Mouse (Mus musculus) heart, postnatal 25 days (tissue): Measurements from ENCODE around the gene Ptpn18. TPM values are rescaled to one million over a fixed set of nuclear protein-coding genes. Genes with fewer than 3 reads are reported as not detected.
"Not testable (repeated sequence)": the region's sequence is repeated elsewhere in the genome, so short reads cannot be mapped to it uniquely, and the experiment has no call there.

Source experiments
- DNase-seq: peaks from one replicate; pipeline ENCODE4 v3.0.0; 2022; ENCODE audit warnings: low spot score
- intact Hi-C: fragments of 180-260 bp; cut with DNase I; formaldehyde crosslinking; loops from one replicate; pipeline ENCODE4 v1.15.1; 2025
- microRNA-seq: library from miRNA; unstranded; fragments of <30 nt; microRNA quantifications from one replicate; pipeline ENCODE4 v1.2.0, GENCODE M21; 2022
- total RNA-seq, 2 experiments: library from RNA; stranded (reverse); gene quantifications; 2 replicates each; pipeline ENCODE4 v1.2.3; 2021

Gene Ptpn18
- total RNA-seq, 2 experiments from 2014 or later = 4.2 to 5.6 TPM

DNA sequence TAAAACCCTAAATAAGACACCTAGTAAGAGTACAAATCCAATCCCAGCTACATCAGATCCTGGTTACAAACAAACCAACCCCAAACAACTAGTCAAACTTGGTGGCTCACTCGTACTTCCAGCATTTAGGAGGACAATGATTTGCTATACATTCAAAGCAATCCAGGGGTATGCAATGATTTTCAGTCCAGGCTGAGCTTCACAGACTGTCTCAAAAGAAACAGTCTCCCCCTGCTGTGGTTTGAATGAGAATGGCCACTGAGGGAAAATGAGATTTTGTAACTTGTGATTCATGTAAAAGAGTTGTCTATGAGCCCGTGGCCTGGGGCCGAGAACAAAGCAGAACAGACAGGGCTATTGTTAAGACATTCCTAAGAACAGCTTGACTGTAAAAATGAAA, 48.4 kb downstream of the Ptpn18 start:
- no peak for DNase-seq
- intact Hi-C loops = no loop called here

GRCm38 (mm10) chr1:34510575-34510981, 51.0 kb downstream of the Ptpn18 start:
- intact Hi-C loops = no loop called here
- DNase-seq = no peak

DNA sequence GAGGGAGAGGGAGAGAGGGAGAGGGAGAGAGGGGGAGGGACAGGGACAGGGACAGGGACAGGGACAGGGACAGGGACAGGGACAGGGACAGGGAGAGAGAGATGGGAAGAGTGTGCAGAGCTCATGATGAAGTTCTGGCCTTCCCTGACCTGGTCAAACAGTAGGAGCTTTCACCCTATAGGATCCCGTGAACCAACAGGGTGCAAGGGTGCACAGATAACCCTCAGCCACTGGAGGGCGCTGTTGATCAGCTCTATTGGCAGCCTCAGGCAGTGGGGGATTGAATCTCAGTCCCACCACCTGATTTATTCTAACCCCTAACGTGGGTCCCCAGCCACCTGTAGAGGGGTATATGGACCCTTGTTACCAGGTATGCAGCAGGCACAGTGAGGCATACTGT, 51.5 kb downstream of the Ptpn18 start:
- no peak for DNase-seq
- intact Hi-C loops = no loop called here

DNA sequence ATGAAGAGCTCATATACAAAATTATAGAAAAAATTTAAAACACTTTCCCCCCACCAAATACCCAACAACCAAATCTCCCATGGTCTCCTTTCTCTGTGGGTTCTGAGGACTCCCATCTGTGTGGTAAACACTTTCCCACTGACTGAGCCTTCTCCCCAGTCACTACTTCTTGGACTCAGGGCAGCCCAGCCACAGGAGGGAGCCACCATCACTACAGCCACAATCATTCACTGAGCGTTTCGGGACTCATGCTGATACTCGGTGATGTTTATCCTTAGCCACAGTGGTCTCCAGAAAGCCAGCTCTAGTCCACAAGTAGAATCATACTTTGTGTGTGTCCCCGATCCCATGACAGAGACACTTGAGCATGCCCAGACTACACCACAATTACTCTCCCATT, 53.5 kb downstream of the Ptpn18 start:
- intact Hi-C loops = no loop called here
- no peak for DNase-seq

DNA sequence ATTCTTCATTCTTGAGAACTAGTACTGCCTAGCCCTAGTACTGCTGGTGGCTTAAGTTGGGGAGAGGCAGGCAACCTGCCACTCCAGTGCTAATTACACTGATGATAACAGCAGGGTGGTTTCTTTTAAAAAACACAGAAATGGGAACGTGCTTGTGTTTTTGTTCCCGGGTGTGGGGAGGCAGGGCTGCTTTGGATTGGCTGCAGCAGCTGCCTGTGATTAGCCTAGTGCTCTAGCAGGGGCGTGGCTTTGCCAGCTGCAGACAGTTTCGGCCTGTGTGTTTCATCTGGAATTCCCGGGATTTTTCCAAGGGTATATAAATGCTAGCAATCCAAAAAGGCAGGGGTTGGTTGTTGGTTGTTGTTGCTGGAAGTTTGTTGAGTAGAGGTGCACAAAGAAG, 57.0 kb downstream of the Ptpn18 start:
- intact Hi-C loops = no loop called here
- no peak for DNase-seq

DNA sequence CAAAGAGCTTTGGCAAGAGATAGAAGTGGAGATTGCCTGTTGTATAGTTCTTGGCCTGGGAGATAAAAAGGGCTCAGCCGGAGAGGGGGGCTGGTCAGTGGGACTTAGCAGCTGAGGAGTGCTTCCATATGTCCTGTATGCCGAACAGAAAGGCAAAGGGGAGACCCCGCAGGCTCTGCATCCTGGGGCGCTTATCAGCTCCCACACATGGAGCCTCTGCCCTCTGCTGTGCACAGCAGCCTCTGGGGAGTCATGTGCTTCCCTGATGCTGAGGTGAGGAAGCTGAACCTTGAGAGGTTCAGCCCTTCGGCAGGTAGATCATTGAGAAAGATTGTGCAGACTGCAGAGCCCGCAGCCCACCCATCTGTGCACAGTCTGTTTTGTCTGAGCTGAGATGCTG, 57.7 kb downstream of the Ptpn18 start:
- intact Hi-C loops = not testable (repeated sequence)

GRCm38 (mm10) chr1:34517797-34518196, 58.2 kb downstream of the Ptpn18 start:
- intact Hi-C loops = not testable (repeated sequence)

More for the DNA sequence above, 57.7 kb downstream of the Ptpn18 start:
- DNase-seq = not testable (repeated sequence)

DNA sequence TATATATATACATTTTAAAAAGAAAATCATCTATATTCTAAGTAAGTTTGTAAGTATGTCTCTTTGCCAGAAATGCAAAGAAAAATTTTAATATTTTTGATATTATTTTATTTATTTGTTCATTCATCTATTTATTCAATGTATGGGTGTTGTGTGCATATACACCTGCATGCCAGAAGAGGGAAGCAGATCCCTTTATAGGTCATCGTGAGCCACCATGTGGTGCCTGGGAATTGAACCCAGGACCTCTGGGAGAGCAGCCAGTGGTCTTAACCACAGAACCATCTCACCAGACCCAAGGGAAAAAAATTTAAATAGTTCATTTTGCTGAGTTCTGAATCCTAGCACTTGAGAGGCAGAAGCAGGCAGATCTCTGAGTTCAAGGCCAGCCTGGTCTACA, 58.7 kb downstream of the Ptpn18 start:
- intact Hi-C loops = no loop called here
- DNase-seq = no peak

More at GRCm38 (mm10) chr1:34517797-34518196, 58.2 kb downstream of the Ptpn18 start:
- not testable (repeated sequence) for DNase-seq

- intact Hi-C loops = no loop called here
- DNase-seq = no peak
Measured at GRCm38 (mm10) chr1:34522205-34522849, 62.8 kb downstream of the Ptpn18 start.

DNA sequence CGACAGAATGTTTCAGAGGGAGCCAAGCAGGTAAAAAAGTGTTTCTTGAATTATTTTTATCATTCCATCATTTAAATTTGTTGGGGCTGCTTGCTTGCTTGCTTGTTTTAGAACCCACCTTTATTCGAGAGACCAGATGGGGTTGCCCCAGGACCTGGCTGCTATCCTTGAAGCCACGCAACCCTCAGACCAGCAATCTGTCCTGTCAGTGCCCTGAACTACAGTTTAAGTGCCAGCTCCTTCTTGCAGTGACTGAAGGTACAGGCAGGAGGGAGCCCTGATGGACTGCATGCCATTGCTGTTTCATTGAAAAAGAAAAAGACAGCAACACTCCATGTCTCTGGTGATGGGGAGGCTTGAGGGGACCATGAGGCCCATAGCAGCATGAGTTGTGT, 63.3 kb downstream of the Ptpn18 start:
- intact Hi-C loops = no loop called here
- no peak for DNase-seq

GRCm38 (mm10) chr1:34523647-34524046, 64.1 kb downstream of the Ptpn18 start:
- intact Hi-C loops = no loop called here
- DNase-seq = no peak

Small RNA genes lying within 50 kb of the gene (microRNA-seq; reads per million reads assigned to microRNA genes)
- gene Mir5103 = 0.83 reads per million

Other genes with a start within 250 kb of the Ptpn18 start
- 10 to 100 TPM; 14.9 to 15.3 TPM for gene Ccdc115, start 20.1 kb upstream of the Ptpn18 start, total RNA-seq
- gene Imp4, start 19.9 kb upstream of the Ptpn18 start, total RNA-seq = 10 to 100 TPM; 29.2 to 31.4 TPM
- gene Prss39, start 38.6 kb downstream of the Ptpn18 start, total RNA-seq = not detected
- gene Cfc1, start 75.9 kb downstream of the Ptpn18 start, total RNA-seq = not detected
- not detected for gene Prss40, start 101.2 kb downstream of the Ptpn18 start, total RNA-seq
- not detected for gene Amer3, start 119.9 kb downstream of the Ptpn18 start, total RNA-seq